Mouse (Mus musculus) forebrain, embryonic 15.5 days (tissue): ENCODE measurements at regions not wholly inside any gene's neighbourhood (a gene's known extent, or its start where the extent isn't known, plus 50 kb on each side); places are given as distances from the start of the nearest gene placed in this dataset.
A peak's percentile ranks its signal among the peaks of the same experiment; 100 is the strongest.

Source experiments
- ATAC-seq: fragments of 200-750 bp; cut with Nextera tagmentation; replicated peaks from 2 replicates; pipeline ENCODE4 v1.8.0; 2017; ENCODE audit warnings: mild to moderate bottlenecking, moderate TSS enrichment, moderate library complexity
- H3K27ac ChIP-seq: fragments of 300-500 bp; sonication (generic); replicated peaks from 2 replicates; pipeline ENCODE4 v1.5.1; 2015; ENCODE audit warnings: mild to moderate bottlenecking, inconsistent platforms
- H3K27me3 ChIP-seq: fragments of 300-500 bp; sonication (generic); 2 replicates; pipeline ENCODE4 v1.6.1; 2015; ENCODE audit warnings: inconsistent platforms
- H3K36me3 ChIP-seq: fragments of 300-500 bp; sonication (generic); 2 replicates; pipeline ENCODE4 v1.6.1; 2015; ENCODE audit warnings: mild to moderate bottlenecking, inconsistent platforms
- H3K4me1 ChIP-seq: fragments of 300-500 bp; sonication (generic); 2 replicates; pipeline ENCODE4 v1.6.1; 2015; ENCODE audit warnings: inconsistent platforms
- H3K4me2 ChIP-seq: fragments of 300-500 bp; sonication (generic); replicated peaks from 2 replicates; pipeline ENCODE4 v1.6.1; 2015; ENCODE audit warnings: mild to moderate bottlenecking, inconsistent platforms
- H3K4me3 ChIP-seq: fragments of 300-500 bp; sonication (generic); 2 replicates; pipeline ENCODE4 v1.5.1; 2015; ENCODE audit warnings: mild to moderate bottlenecking, inconsistent platforms
- H3K9ac ChIP-seq: fragments of 300-500 bp; sonication (generic); replicated peaks from 2 replicates; pipeline ENCODE4 v1.6.1; 2015; ENCODE audit warnings: mild to moderate bottlenecking, inconsistent platforms
- H3K9me3 ChIP-seq: fragments of 300-500 bp; sonication (generic); 2 replicates; pipeline ENCODE4 v1.6.1; 2016; ENCODE audit warnings: inconsistent platforms
- WGBS: fragments of 180-500 bp; shearing (Covaris S2); methylation state at CpG from one replicate; pipeline ENCODE4 v1.1.7; 2015; ENCODE audit warnings: mixed read lengths; 5-methylcytosine and 5-hydroxymethylcytosine counted together

DNA sequence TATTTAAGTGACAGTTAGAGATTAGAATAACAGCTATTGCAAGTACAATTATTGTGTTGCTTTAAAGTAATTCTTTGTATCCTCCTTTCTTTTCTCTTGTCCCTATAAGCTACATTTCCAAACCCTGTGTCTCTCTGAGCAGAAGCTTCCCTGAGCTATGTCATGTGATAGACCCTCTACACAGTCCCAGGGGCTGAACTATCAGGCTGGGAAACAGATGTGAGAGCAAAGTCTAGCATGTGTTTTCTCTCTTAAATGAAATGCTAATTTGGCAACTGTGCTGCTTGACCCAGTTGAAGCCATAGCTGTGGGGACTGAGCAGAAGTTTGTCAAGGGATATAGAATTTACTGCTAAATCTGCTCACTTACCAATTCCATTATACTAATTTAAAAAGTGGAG is 1389.9 kb downstream of the Defb40 start:
- ATAC-seq = no peak
- Histone ChIP-seq H3K4me1 (peaks cover 8% of the 10 kb centered on the region), H3K4me2 (no peak overlapping the region)

DNA sequence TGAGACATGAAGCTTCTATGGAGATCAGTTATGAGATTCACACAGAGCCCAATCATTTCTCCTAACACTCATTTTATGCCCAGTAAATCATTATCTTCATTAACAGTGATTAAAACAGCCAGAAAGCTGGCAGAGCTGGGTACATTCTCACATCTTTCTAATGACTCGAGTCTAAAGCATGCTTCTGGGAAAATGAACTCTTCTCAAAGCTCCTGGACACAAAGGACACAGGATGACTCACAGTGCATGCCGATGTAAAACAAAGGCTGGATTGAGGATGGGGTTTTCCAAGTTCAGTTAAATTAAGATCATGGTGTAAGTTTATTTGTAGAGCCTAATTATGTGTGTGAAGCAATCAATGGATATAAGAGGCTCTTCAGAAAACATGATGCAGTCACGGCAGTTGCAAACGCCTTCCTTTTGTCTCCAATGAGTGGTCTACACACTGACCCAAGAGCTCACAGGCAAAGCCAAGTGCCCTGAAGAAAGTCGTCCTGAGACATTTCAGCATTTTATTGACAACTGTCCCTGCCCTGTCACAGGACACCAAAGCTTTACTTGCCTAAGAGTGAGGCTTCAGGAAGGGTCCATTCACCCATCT is 1390.7 kb downstream of the Defb40 start:
- no peaks in the 10 kb centered on the region for H3K27me3 ChIP-seq
- H3K4me1 ChIP-seq = peaks cover 8% of the 10 kb centered on the region
- H3K4me3 ChIP-seq = no peak overlapping the region
- H3K27ac ChIP-seq = no peak overlapping the region; the same call in 1 of the 2 replicates
- no peaks in the 10 kb centered on the region for H3K36me3 ChIP-seq
- H3K9me3 ChIP-seq = no peaks in the 10 kb centered on the region
- 12% methylated on average over 5 of the region's 5 CpGs for WGBS
- ATAC-seq = peak; percentile 78
- no peak overlapping the region for H3K4me2 ChIP-seq
- H3K9ac ChIP-seq = no peak overlapping the region

More for the DNA sequence above, 1389.9 kb downstream of the Defb40 start:
- Histone ChIP-seq H3K4me3 (no peak overlapping the region), H3K36me3 (no peaks in the 10 kb centered on the region), H3K9me3 (no peaks in the 10 kb centered on the region), H3K27ac (no peak overlapping the region), H3K27me3 (no peaks in the 10 kb centered on the region), H3K9ac (no peak overlapping the region)
